Mouse (Mus musculus) forebrain, embryonic 11.5 days (tissue): ENCODE measurements around the gene Hip1r. TPM values are rescaled to one million over a fixed set of nuclear protein-coding genes. Genes with fewer than 3 reads are reported as not detected.

Experiments used
- ATAC-seq: fragments of 200-750 bp; cut with Nextera tagmentation; replicated peaks from 2 replicates; pipeline ENCODE4 v1.8.0; 2017; ENCODE audit warnings: moderate TSS enrichment; ENCODE audit not compliant: low FRiP score
- DNase-seq: peaks from one replicate; pipeline ENCODE4 v3.0.0-alpha.2; 2017; ENCODE audit warnings: low spot score
- H3K27ac ChIP-seq: fragments of 300-500 bp; sonication (generic); 2 replicates; pipeline ENCODE4 v1.5.1; 2014; ENCODE audit warnings: low read depth, low read length
- H3K27me3 ChIP-seq: fragments of 300-500 bp; sonication (generic); 2 replicates; pipeline ENCODE4 v1.6.1; 2014; ENCODE audit warnings: mild to moderate bottlenecking, low read length, mixed read lengths; ENCODE audit not compliant: control insufficient read depth, insufficient read depth
- H3K36me3 ChIP-seq: fragments of 300-500 bp; sonication (generic); 2 replicates; pipeline ENCODE4 v1.6.1; 2014; ENCODE audit warnings: mild to moderate bottlenecking, low read length, moderate library complexity, mixed read lengths; ENCODE audit not compliant: control insufficient read depth, insufficient read depth
- H3K4me1 ChIP-seq: fragments of 300-500 bp; sonication (generic); replicated peaks from 2 replicates; pipeline ENCODE4 v1.6.1; 2014; ENCODE audit warnings: low read length, mixed read lengths; ENCODE audit not compliant: control insufficient read depth, insufficient read depth
- H3K4me2 ChIP-seq: fragments of 300-500 bp; sonication (generic); 2 replicates; pipeline ENCODE4 v1.6.1; 2014; ENCODE audit warnings: low read depth, mild to moderate bottlenecking, low read length, moderate library complexity, mixed read lengths; ENCODE audit not compliant: severe bottlenecking
- H3K4me3 ChIP-seq: fragments of 300-500 bp; sonication (generic); 2 replicates; pipeline ENCODE4 v1.5.1; 2014; ENCODE audit warnings: low read depth, low read length
- H3K9ac ChIP-seq: fragments of 300-500 bp; sonication (generic); 2 replicates; pipeline ENCODE4 v1.6.1; 2014; ENCODE audit warnings: low read length
- H3K9me3 ChIP-seq: fragments of 300-500 bp; sonication (generic); 2 replicates; pipeline ENCODE4 v1.6.1; 2016; ENCODE audit warnings: low read length, mixed read lengths; ENCODE audit not compliant: control insufficient read depth
- WGBS: fragments of 180-500 bp; shearing (Covaris S2); extraction: QIAGEN DNeasy Blood & Tissue Kit; methylation state at CpG from one replicate; pipeline ENCODE4 v1.1.7; 2014; 5-methylcytosine and 5-hydroxymethylcytosine counted together
- polyA plus RNA-seq: library from polyadenylated mRNA; unstranded; fragments of >200 nt; fragmentation: Nextera tagmentation; extraction: Ambion mirVana; gene quantifications from 2 replicates; pipeline ENCODE4 v1.2.1, GENCODE M21; 2014

The Hip1r gene
- polyA plus RNA-seq, 1 experiment from 2014 or later: 7.3 TPM

DNA sequence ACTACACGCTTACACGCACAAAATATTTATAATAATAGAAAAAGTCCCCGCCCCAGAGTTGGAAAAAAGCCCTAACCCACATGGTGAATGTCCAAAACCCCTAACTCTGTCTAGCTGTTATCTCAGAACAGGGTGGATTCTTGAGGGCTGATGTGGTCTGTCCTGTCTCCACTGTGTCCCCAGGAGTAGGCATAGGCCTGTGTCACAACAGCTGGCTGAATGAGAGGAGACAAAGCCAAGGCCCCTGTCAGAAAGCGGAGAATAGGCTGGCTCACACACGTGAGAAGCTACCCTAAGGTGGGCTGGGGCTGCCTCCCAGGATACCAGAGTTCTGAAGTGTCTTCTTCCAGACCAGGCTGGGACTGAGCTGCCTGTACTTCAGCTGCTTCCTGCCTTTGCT lies 4.7 kb downstream of the Hip1r start:
- Histone ChIP-seq H3K9me3 (no peaks in the 10 kb centered on the region), H3K4me3 (no peak overlapping the region), H3K36me3 (no peaks in the 10 kb centered on the region), H3K9ac (no peak overlapping the region), H3K27ac (no peak overlapping the region), H3K4me2 (no peak overlapping the region), H3K4me1 (peaks cover 6% of the 10 kb centered on the region; the same call in 1 of the 2 replicates), H3K27me3 (peaks cover 1% of the 10 kb centered on the region; the same call in 1 of the 2 replicates)
- ATAC-seq (no peak), DNase-seq (no peak)
- WGBS: 80% methylated on average over 5 of the region's 5 CpGs

DNA sequence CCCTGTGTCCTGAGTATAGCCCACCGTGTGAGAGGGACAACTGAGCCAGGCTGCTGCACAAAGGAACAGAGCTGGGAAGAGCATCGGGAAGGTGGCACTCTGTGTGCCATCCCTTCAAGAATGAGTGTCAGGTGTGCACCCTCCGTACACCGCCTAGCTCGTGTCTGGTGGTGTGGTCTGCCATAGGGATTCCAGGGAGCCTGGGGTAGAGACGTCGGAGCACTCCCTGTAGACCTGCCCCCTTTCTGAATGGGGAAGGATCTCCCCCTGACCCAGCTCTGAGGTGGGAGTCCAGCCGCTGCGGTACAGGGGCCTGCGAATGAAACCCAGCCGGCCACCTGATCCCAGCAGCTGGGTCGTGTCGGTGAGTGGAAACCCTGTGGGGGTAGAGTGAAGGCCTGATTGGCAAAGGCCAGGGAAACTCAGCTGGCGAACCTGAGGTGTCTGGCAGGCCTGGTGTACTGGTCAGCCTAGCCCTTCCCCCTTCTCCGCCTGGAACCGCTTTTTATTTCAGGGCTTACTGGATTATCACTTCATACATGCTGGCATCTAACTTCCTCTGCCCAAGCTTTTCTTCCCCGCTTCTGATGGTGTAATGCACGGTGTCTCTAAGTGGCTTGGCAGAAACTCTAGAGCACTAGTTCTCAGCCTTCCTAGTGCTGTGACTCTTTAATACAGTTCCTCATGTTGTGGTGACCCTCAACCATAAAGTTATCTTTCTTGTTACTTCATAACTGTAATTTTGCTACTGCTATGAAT lies 6.0 kb downstream of the Hip1r start:
- DNase-seq: no peak
- H3K27me3 ChIP-seq: no peaks in the 10 kb centered on the region; the same call in 1 of the 2 replicates
- H3K27ac ChIP-seq: no peak overlapping the region
- WGBS: 81% methylated on average over 18 of the region's 18 CpGs
- H3K9ac ChIP-seq: no peak overlapping the region
- H3K36me3 ChIP-seq: no peaks in the 10 kb centered on the region
- no peak for ATAC-seq
- no peak overlapping the region for H3K4me3 ChIP-seq
- no peaks in the 10 kb centered on the region for H3K9me3 ChIP-seq
- peaks cover 4% of the 10 kb centered on the region; the same call in 1 of the 2 replicates for H3K4me1 ChIP-seq
- no peak overlapping the region for H3K4me2 ChIP-seq

DNA sequence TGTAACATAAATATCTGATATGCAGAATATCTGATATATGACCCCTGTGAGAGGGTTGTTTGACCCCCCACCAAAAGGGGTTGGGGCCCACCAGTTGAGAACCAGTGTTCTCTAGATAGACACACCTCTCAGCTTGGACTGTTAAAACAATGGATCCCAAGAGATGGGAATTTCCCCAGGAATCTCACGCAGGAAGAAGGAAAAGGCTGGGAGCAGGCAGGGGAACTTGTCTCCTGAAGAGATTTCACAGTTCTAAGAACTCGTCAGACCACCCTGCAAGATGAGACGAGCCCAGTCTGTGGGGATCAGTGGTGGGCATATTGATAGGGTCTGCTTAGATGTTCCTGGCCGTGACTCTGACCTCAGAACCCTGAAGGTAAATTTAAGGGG lies 6.5 kb downstream of the Hip1r start:
- no peaks in the 10 kb centered on the region for H3K27me3 ChIP-seq
- WGBS: 64% methylated on average over 4 of the region's 4 CpGs

DNA sequence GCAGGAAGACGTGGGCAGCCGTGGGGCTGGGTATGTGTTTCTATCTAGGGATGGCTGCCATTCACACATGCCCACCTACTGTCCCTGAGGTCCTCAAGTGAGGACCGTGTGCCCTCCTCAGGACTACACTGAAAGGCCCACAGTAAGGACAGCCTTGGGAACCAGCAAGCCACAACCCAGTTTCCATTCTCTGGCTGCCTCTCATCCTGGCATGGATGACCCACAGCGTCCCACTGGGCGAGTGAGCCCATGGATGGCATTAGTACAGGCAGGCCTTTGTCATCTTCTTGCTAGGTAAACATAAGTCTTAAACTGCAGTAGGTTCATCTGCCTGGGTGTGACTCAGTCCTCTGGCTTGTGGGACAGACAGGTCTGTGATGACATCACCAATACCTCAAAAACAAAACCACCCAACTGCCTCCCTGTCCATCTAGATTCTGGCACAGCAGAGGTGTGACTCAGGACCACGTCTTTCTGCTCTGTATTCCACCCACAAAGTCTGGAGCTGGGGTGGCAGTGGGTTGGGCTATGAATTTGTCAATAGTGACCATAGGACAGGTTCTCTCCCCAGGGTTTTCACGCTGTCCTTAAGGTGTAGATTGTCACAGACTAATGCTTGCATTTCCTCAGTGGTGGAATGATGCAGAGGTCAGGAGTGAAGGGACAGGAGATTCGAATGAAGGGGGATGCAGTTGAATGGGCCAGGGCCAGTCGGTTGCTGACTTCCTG lies 7.3 kb downstream of the Hip1r start:
- Histone ChIP-seq H3K27ac (no peak overlapping the region), H3K9me3 (no peaks in the 10 kb centered on the region), H3K27me3 (no peaks in the 10 kb centered on the region), H3K4me3 (no peak overlapping the region), H3K9ac (no peak overlapping the region), H3K4me1 (0 out of 2 replicates have a peak, but pooled peaks cover 4% of the 10 kb centered on the region), H3K36me3 (no peaks in the 10 kb centered on the region), H3K4me2 (no peak overlapping the region)
- DNase-seq: no peak
- 85% methylated on average over 9 of the region's 9 CpGs for WGBS
- no peak for ATAC-seq

More for the DNA sequence above, 6.5 kb downstream of the Hip1r start:
- H3K4me3 ChIP-seq: no peak overlapping the region
- no peak overlapping the region for H3K27ac ChIP-seq
- no peaks in the 10 kb centered on the region for H3K36me3 ChIP-seq
- ATAC-seq: no peak
- H3K9me3 ChIP-seq: no peaks in the 10 kb centered on the region
- 0 out of 2 replicates have a peak, but pooled peaks cover 4% of the 10 kb centered on the region for H3K4me1 ChIP-seq
- no peak for DNase-seq
- H3K9ac ChIP-seq: no peak overlapping the region
- no peak overlapping the region for H3K4me2 ChIP-seq

DNA sequence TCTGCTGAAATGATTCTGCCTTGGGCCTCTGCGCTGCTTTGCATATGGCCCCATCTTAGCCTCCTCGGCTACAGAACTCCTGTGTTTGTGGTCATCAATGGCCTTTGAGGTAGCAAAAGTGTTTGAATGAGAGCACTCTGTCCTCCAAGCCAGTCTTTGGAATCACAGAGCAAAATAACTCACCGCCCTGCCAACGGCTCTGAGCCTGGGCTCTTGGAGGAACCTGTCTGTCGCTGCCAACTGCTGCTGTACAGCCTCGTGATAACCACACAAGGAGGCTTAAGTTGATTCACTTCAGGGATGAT lies 7.8 kb downstream of the Hip1r start:
- no peak for ATAC-seq
- H3K27me3 ChIP-seq: no peaks in the 10 kb centered on the region
- 90% methylated on average over 6 of the region's 6 CpGs for WGBS

DNA sequence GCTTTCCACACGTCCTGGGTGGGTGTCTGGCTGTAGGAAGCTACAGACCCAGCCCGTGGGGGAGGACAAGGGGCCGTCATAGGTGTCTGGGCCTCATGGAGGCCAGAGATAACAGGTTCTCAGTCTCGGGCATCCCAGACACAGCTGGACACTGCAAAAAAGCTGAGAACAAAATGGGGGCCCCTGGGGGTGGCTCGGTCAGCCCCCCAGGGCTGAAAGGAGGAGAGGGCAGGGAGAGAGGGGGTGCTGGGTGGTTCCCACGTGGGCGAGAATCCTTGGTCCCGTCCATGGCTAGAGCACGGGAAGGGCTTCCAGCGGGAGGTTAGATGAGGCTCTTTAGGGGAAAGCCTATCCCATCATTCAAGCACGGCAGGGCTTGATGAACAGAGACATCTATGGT lies 9.4 kb downstream of the Hip1r start:
- Histone ChIP-seq H3K9me3 (no peaks in the 10 kb centered on the region), H3K27ac (no peak overlapping the region), H3K27me3 (no peaks in the 10 kb centered on the region), H3K9ac (no peak overlapping the region), H3K4me1 (no peaks in the 10 kb centered on the region), H3K36me3 (no peaks in the 10 kb centered on the region), H3K4me2 (no peak overlapping the region), H3K4me3 (no peak overlapping the region)
- DNase-seq (no peak), ATAC-seq (no peak)
- 86% methylated on average over 11 of the region's 11 CpGs for WGBS

More for the DNA sequence above, 7.8 kb downstream of the Hip1r start:
- H3K9me3 ChIP-seq: no peaks in the 10 kb centered on the region
- no peak for DNase-seq
- no peaks in the 10 kb centered on the region for H3K36me3 ChIP-seq
- H3K9ac ChIP-seq: no peak overlapping the region
- H3K4me2 ChIP-seq: no peak overlapping the region
- H3K27ac ChIP-seq: no peak overlapping the region
- no peak overlapping the region for H3K4me3 ChIP-seq
- 0 out of 2 replicates have a peak, but pooled peaks cover 4% of the 10 kb centered on the region for H3K4me1 ChIP-seq

DNA sequence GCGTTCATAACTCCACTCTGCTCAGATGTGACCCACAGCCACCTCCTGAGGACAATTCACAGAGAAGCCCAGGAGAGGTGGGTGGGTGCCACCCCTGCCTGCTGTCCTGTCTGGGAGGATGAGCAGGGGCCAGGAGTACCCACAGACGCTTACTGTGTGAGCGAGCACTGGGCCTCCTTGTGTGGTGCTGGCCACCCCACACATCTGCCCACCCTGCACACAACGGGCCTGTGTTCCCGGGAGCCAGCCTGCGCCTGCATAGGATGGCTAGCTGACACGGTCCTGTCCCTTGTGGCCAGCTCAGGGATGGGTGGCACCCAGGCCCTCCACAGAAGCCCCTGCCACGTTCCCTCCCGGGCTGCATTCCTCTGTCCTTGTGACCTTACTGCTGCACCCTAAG lies 12.0 kb downstream of the Hip1r start:
- no peak for DNase-seq
- no peak for ATAC-seq
- no peaks in the 10 kb centered on the region for H3K27me3 ChIP-seq
- H3K4me1 ChIP-seq: no peaks in the 10 kb centered on the region
- H3K36me3 ChIP-seq: no peaks in the 10 kb centered on the region
- no peak overlapping the region for H3K9ac ChIP-seq
- H3K4me3 ChIP-seq: no peak overlapping the region
- no peak overlapping the region for H3K27ac ChIP-seq
- no peak overlapping the region for H3K4me2 ChIP-seq
- H3K9me3 ChIP-seq: no peaks in the 10 kb centered on the region
- WGBS: 74% methylated on average over 9 of the region's 9 CpGs

DNA sequence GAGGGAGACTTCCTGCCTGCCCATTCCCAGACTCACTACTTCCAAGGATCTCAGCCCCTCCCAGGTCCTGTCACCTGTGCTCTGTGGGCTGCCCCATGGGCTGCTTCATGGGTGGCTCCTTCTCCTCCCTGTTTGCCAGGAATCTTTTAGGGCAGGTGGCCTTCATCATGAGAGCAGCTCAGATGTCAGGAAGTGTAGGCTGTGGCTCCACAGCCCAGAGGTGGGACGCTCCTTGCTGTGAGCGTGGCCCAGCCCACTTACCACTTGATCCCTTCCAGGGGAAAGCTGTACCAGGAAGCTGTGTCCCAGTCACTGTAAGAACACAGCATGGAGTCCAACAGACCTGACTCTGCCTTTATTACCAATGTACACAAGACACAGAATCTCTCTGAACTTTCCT lies 13.5 kb downstream of the Hip1r start:
- DNase-seq (no peak), ATAC-seq (no peak)
- Histone ChIP-seq H3K4me1 (no peaks in the 10 kb centered on the region), H3K4me3 (no peak overlapping the region), H3K36me3 (no peaks in the 10 kb centered on the region), H3K27ac (no peak overlapping the region), H3K27me3 (no peaks in the 10 kb centered on the region), H3K9ac (no peak overlapping the region), H3K4me2 (no peak overlapping the region), H3K9me3 (no peaks in the 10 kb centered on the region)
- 71% methylated on average over 2 of the region's 2 CpGs for WGBS
